Mouse (Mus musculus): ENCODE results near the gene Fcgbp.
"Not testable (repeated sequence)": the region's sequence is repeated elsewhere in the genome, so short reads cannot be mapped to it uniquely, and the experiment has no call there.

The Fcgbp gene

GRCm38 (mm10) chr7:28070531-28071298 is at the start of gene Fcgbp:
Gene Fcgbp (plus strand): TSS chr7:28071236.
- no peak for DNase-seq (ENCODE audit: low read depth)

- DNase-seq (ENCODE audit: low read depth): no peak
Measured at GRCm38 (mm10) chr7:28044524-28044923, 26.5 kb upstream of the Fcgbp start.

DNA sequence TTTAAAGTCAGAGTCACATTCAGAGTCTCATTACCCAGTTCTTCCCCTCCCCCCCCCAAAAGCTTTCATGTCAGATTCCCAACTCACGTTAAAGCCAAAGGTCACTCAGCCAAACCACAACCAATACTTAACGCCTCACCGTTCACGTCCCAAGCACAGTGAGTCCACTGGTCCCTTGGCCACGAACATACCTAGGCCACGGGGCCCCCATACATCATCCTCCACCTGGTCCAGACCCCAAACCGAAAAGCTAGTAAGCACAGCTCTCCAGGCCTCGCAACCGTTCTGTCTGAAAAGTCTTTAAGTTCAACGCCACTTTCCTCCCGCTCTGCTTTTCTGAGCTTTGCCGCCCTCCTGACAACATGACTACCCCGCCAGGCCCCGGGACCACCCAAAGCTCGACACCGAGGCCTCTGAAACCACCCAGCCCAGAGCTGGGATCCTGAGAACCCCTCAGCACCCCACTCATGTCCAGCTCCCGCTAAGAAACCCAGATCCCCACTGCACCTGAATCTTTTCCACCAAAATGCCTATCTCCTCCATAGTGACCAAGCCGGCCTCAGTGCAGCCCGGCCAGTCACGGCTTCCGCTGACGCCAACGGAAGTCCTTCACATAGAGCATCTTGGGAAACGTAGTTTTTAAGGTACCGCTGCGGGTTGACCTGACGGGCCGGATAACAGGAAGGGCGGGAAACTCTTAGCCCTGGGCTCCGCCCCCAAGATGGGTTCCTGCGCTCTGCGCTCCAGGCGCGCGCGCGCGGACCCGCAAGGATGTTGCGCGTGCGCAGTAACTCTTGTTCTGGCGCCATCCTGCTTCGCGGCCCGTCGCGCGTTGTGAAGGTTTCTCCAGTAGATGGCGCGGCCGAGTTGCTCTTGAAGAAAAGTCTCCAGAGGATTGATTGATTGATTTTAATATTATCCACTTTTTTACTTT is 21.3 kb upstream of the Fcgbp start, which contains the start of gene Psmc4:
Gene Psmc4 (minus strand): TSS at position 626 of the 934 bp plus-strand sequence.
- DNase-seq (ENCODE audit: low read depth): peak; percentile 98

DNA sequence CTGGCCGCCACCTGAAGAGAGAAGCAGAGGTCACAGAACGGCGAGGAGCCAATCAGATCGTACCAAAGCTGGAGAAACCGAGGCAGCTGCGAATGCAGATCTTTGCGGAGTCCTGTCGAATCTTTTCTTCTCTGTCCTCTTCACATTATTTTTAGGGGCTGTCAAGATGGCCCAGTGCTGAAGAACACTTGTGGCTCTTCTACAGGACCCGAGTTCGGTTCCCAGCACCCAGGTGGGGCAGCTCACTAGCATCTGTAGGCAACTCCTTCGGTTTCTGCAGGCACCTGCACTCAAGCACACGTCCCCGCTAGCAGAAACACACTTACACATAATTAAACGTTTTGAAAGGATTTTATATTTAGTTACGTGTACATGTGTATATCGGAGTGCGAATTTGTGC is 20.5 kb upstream of the Fcgbp start:
- no peak for DNase-seq (ENCODE audit: low read depth)

GRCm38 (mm10) chr7:28053046-28053930 is 17.7 kb upstream of the Fcgbp start:
- peak; percentile 6 for DNase-seq (ENCODE audit: low read depth)

DNA sequence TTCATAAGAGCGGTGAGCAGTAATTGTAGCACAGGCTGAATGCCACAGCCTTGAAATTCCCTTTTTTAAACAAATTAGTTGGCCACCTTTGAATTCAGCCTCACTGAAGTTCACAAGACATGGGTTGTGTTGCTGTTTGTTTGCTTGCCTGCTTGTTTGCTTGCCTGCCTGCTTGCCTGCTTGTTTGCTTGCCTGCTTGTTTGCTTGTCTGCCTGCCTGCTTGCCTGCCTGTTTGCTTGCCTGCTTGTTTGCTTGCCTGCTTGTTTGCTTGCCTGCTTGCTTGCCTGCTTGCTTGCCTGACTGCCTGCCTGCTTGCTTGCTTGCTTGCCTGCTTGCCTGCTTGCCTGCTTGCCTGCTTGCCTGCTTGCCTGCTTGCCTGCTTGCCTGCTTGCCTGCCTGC is 11.1 kb upstream of the Fcgbp start:
- no peak for DNase-seq (ENCODE audit: low read depth)

GRCm38 (mm10) chr7:28068661-28069060 is 2.4 kb upstream of the Fcgbp start:
- no peak for DNase-seq (ENCODE audit: low read depth)

DNA sequence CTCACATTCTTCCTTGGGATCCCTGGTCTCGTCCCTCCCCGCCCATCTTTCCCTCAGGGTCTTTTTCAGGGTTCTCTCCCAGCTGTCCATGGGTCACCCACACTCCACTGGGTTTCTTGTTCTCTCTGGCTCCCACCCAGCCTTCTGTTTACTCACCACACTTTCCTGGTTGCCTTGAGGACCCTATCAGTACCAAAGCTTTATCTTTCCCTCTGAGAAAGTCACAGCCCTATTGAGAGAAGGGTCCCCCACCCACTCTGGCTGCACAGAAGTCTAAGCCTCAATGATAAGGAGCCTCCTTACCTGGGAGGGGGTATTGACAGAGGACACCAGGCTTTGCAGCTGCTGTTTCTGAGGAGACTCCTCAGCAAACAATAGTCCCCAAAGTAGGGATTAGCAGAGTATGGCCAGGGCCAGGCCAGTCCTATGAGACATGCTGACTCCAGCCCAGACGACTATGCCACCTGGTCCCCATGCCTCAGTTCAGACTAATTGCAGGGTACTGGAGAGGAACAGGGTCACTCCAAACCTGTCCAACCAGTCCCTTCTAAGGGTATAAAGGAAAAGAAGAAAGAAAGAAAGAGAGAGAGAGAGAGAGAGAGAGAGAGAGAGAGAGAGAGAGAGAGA is 1.4 kb upstream of the Fcgbp start:
- no peak for DNase-seq (ENCODE audit: low read depth)

DNA sequence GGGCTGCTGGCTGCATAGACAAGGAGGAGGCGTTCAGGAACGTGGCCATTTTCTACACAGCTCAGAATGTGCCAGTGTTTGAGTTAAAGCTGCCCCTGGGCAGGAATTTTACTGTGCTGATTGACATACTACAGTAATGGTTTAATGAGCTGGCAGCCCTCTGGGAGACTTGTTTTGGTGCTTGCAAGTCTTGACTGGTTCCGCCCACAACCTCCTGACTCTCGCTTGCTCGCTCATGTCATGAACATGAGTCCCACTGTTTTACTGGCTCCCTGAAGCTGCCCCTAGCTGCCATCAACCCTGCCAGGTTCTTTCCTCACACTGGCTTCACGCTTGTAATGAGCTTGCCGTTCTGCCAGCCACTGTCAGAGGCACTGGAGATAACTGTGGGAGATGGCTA is 13.2 kb downstream of the Fcgbp start:
- no peak for DNase-seq (ENCODE audit: low read depth)

DNA sequence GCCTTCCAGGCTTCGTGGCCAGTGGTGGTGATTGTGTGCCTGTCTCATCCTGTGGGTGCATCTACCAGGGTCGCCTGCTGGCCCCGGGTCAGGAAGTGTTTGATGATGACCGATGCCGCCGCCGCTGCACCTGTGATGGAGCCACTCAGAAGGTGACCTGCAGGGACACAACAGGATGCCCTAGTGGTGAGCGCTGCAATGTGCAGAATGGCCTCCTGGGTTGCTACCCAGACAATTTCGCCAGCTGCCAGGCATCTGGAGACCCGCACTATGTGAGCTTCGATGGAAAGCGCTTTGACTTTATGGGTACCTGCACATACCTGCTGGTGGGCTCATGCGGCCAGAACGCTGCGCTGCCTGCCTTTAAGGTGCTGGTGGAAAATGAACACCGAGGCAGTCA is 15.2 kb downstream of the Fcgbp start:
- no peak for DNase-seq (ENCODE audit: low read depth)

DNA sequence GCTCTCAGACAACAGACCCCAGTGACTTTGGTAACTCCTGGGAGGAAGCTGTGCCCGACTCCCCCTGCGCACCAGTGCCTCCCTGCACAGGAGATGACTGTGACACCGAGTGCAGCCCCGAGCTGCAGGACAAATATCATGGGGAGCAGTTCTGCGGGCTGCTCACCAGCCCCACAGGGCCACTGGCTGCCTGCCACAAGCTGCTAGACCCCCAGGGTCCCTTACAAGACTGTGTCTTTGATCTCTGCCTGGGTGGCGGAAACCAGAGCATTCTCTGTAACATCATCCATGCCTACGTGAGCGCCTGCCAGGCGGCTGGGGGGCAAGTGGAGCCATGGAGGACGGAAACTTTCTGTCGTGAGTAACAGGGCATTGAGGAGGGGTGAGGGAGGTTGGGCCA is 22.5 kb downstream of the Fcgbp start:
- DNase-seq (ENCODE audit: low read depth): no peak

DNA sequence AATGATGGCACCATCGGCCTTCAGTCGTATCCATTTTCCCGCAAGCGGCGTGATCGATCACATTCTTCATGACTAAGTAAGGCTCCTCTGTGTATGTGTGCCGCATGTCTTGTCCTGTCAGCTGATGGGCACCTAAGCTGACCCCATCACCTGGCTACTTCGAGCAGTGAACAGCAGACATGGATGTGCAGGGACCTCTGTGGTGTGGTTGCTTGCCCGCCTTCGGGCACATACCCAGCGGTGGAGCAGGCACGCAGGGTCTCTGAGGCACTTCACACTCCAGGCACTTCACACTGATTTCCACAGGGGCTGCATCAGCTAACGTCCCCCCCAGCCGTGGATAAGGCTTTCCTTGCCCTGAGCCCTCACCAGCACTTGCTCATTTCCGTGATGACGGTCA is 28.1 kb downstream of the Fcgbp start:
- DNase-seq (ENCODE audit: low read depth): no peak

DNA sequence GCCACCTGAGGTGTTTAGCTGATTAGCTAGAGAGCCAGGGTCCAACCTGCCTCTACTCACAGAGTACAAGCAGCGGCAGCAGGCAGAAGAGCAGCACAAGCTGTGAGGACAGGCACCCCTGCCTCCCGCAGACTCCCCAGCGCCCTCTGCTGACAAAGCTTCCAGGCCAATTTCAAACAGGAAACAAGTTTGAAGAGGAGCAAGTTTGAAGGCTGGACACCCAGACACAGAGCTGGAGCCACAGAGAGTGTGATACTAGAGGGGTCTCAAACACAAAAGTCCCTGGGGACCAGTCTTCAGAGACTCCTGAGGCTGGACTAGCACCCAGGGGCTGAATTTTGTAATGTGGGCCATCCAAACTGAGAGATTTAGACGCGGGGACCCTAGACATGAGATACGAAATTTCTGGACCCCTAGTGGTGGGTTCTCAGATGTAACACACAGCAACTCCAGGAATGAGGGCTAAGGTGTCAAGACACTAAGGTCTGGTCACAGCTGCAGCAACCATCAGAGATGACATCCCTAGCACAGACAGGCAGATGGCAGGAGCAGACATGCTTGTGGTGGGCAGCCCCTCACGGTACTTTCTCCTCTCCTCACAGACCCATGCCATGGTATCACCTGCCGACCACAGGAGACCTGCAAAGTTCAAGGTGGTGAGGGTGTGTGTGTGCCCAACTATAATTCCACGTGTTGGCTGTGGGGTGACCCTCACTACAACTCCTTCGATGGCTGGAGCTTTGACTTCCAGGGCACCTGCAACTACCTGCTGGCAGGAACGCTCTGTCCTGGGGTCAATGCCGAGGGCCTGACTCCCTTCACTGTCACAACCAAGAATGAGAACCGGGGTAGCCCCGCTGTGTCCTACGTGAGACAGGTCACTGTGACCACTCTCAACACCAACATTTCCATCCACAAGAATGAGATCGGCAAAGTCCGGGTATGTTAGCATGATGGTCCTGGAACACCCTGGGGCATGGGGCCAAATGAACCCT is 29.9 kb downstream of the Fcgbp start:
- DNase-seq (ENCODE audit: low read depth): no peak

DNA sequence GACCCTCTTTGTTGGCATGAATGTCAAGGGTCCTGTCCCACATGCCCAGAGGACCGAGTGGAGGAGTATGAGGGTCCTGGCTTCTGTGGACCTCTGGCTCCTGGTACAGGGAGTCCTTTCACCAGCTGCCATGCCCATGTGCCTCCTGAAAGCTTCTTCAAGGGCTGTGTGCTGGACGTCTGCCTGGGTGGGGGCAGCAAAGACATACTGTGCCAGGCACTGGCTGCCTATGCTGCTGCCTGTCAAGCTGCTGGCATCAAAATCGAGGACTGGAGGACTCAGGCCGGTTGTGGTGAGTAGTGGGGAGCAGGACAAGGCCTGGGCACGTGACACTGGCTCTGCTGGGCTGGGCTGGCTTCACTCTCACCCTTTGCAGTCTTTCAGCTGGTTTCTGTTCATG is 31.9 kb downstream of the Fcgbp start:
- not testable (repeated sequence) for DNase-seq (ENCODE audit: low read depth)

DNA sequence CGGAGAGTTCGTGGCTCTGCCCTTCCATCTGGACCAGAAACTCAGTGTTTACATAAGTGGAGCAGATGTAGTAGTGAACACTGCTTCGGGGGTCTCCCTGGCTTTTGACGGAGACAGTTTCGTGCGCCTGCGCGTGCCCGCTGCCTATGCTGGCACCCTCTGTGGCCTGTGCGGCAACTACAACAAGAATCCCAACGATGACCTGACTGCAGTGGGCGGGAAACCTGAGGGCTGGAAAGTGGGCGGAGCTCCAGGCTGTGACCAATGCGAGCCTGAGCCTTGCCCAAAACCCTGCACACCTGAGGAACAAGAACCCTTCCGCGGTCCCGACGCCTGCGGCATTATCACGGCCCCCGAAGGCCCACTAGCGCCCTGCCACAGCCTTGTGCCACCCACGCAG is 33.6 kb downstream of the Fcgbp start:
- no peak for DNase-seq (ENCODE audit: low read depth)

GRCm38 (mm10) chr7:28106241-28106640 is 35.2 kb downstream of the Fcgbp start:
- no peak for DNase-seq (ENCODE audit: low read depth)

DNA sequence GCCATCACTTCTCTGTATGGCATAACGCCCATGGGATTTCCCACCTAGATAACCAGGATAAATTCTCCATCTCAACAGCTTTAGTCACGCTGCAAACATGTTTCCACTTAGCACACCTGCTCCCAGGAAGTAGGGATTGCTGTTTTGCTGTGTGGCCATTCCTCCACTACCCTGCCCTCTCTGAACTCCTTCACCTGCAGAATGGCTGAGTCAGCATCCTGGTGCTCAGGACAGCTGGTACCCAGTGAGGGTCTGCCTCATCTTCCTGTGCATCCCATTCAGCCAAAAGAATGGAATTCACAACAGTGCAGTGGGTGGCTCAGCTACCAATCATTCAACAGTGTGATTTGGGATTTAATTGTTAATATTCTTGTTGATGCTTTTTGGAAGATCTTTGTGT is 43.6 kb downstream of the Fcgbp start:
- no peak for DNase-seq (ENCODE audit: low read depth)

DNA sequence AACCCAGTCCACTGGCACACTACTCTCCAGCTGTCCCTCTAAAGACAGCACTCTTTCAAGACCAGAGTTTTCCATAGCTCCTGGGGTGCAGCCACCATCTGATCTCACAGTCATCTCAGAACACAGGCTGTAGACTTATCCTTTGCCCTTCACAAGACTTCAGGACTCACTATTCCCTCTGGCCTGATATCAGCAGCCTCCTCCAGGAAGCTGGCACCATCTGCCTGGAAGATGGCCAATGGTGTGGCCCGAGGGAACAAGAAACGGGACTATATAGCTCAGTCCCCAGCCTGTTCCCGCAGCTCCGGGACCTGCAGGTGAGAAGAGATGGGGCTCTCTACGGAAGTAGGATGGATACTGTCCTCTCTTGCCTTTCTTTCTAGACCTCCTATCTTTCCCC is 58.1 kb downstream of the Fcgbp start, which contains the start of gene 9530053A07Rik:
Gene 9530053A07Rik (plus strand): TSS at position 301 of the 400 bp plus-strand sequence.
- no peak for DNase-seq (ENCODE audit: low read depth)

DNA sequence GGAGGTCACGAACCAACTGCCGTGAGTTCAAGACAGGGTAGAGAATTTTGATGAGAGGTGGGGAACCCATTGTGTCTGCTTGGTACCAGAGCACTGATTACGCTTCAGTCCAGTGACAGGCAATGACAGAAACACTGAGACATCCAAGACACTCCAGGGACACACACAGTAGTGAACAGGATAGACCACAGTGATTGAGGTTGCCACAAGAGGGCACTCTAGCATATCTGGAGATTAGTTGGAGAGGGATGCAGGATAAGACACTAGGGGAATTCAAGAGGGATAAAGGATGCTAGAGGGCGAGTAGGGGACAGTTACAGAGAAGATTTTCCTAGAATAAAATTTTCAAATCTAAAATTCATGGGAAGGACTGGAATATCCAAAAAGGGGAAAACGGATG is 66.6 kb downstream of the Fcgbp start:
- DNase-seq (ENCODE audit: low read depth): no peak

DNA sequence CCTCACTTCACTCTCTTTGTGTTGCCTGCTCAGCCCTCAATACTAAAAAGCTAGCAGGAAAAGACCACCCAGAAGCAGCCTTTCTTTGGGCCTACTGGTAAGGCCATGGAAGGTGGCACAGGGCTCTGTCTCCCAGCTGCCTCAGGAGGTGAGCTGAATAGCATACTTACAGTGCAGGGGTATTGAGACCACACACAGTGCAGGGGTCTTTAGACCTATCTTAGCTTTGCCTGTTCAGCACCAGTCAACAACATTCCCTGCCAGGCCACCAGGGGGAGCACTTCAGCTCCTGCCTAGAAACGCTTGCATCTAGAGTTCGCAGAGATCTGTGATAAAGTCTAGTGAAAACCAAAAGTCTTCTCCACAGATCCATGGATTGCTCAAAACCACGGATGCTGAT is 77.2 kb downstream of the Fcgbp start:
- DNase-seq (ENCODE audit: low read depth): no peak

Data from fibroblast of lung, adult 2 months (primary cell).